Mouse (Mus musculus): ENCODE data around the gene Asprv1. TPM values are rescaled to one million over a fixed set of nuclear protein-coding genes. Genes with fewer than 3 reads are reported as not detected.

Gene Asprv1
- polyA plus RNA-seq, 1 experiment from 2014 or later = 0.64 TPM

- WGBS = 50% methylated on average over 4 of the region's 4 CpGs
- Histone ChIP-seq H3K27ac (ENCODE audit: low read length) (no peak overlapping the region), H3K4me2 (ENCODE audit: low read depth, low read length) (no peak overlapping the region), H3K9ac (ENCODE audit: low read length) (no peak overlapping the region), H3K9me3 (replicated peaks; ENCODE audit: control insufficient read depth, low read length) (no peaks in the 10 kb centered on the region), H3K27me3 (ENCODE audit: control insufficient read depth, insufficient read depth, low read length) (no peaks in the 10 kb centered on the region), H3K4me3 (ENCODE audit: low read length) (no peak overlapping the region), H3K36me3 (ENCODE audit: control insufficient read depth, insufficient read depth) (no peaks in the 10 kb centered on the region), H3K4me1 (ENCODE audit: control insufficient read depth, insufficient read depth, low read length) (peaks cover 6% of the 10 kb centered on the region)
- ATAC-seq (replicated peaks; ENCODE audit: extremely low read depth, insufficient read depth, low FRiP score) = no peak
Observed at GRCm38 (mm10) chr6:86637171-86637835, 9.3 kb downstream of the Asprv1 start.

GRCm38 (mm10) chr6:86637860-86638259 is 9.9 kb downstream of the Asprv1 start:
- no peak for ATAC-seq (replicated peaks; ENCODE audit: extremely low read depth, insufficient read depth, low FRiP score)
- 95% methylated on average over 2 of the region's 2 CpGs for WGBS
- Histone ChIP-seq H3K9ac (ENCODE audit: low read length) (no peak overlapping the region), H3K36me3 (ENCODE audit: control insufficient read depth, insufficient read depth) (no peaks in the 10 kb centered on the region), H3K9me3 (replicated peaks; ENCODE audit: control insufficient read depth, low read length) (no peaks in the 10 kb centered on the region), H3K4me1 (ENCODE audit: control insufficient read depth, insufficient read depth, low read length) (peaks cover 6% of the 10 kb centered on the region), H3K27me3 (ENCODE audit: control insufficient read depth, insufficient read depth, low read length) (no peaks in the 10 kb centered on the region), H3K27ac (ENCODE audit: low read length) (no peak overlapping the region), H3K4me2 (ENCODE audit: low read depth, low read length) (no peak overlapping the region), H3K4me3 (ENCODE audit: low read length) (no peak overlapping the region)

DNA sequence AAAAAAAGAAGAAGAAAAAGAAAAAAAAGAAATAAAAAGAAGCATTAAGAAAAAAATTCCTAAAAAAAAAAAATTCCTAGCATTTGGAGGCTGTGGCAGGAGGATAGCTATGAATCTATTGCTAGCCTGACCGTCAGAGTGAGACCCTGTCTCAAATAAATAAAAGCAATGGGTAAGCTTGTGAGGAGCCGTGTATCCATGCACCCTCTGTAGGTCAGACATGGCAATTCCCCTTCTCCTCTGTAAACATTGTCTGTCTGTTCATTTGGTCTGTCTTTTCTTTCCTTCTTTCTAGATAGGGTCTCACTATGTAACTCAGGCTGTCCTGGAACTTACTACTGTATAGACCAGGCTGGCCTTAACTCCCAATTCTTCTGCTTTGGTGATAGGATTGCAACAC is 10.5 kb downstream of the Asprv1 start:
- Histone ChIP-seq H3K4me1 (ENCODE audit: control insufficient read depth, insufficient read depth, low read length) (peaks cover 6% of the 10 kb centered on the region), H3K9me3 (replicated peaks; ENCODE audit: control insufficient read depth, low read length) (no peaks in the 10 kb centered on the region), H3K4me3 (ENCODE audit: low read length) (no peak overlapping the region), H3K36me3 (ENCODE audit: control insufficient read depth, insufficient read depth) (no peaks in the 10 kb centered on the region), H3K9ac (ENCODE audit: low read length) (no peak overlapping the region), H3K4me2 (ENCODE audit: low read depth, low read length) (no peak overlapping the region), H3K27ac (ENCODE audit: low read length) (no peak overlapping the region), H3K27me3 (ENCODE audit: control insufficient read depth, insufficient read depth, low read length) (no peaks in the 10 kb centered on the region)
- WGBS = 21% methylated on average over 2 of the region's 2 CpGs
- no peak for ATAC-seq (replicated peaks; ENCODE audit: extremely low read depth, insufficient read depth, low FRiP score)

GRCm38 (mm10) chr6:86639180-86640160 is 11.5 kb downstream of the Asprv1 start:
- 72% methylated on average over 18 of the region's 18 CpGs for WGBS
- no peaks in the 10 kb centered on the region for H3K36me3 ChIP-seq (ENCODE audit: control insufficient read depth, insufficient read depth)
- H3K4me3 ChIP-seq (ENCODE audit: low read length) = no peak overlapping the region
- H3K27me3 ChIP-seq (ENCODE audit: control insufficient read depth, insufficient read depth, low read length) = no peaks in the 10 kb centered on the region
- no peak overlapping the region for H3K4me2 ChIP-seq (ENCODE audit: low read depth, low read length)
- H3K27ac ChIP-seq (ENCODE audit: low read length) = no peak overlapping the region
- no peak overlapping the region for H3K9ac ChIP-seq (ENCODE audit: low read length)
- no peaks in the 10 kb centered on the region for H3K9me3 ChIP-seq (replicated peaks; ENCODE audit: control insufficient read depth, low read length)
- ATAC-seq (replicated peaks; ENCODE audit: extremely low read depth, insufficient read depth, low FRiP score) = no peak
- peaks cover 6% of the 10 kb centered on the region for H3K4me1 ChIP-seq (ENCODE audit: control insufficient read depth, insufficient read depth, low read length)

DNA sequence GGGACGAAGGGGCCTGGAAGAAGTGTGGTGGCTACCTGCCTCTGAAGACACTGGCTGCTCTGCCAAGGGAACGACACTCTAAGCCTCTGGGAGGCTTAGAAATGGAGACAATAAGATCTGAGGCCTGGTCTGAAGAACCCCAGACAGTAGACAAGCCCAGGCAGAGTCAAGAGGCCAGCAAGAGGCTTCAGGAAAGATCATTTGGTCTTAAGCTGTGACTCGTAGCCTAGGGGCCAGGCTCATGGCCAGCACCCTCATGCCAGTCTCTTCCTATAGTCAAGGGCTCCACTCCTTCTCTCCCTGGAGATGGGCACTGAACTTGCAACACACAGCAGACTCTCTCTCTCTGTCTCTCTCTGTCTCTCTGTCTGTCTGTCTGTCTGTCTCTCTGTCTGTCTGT is 12.2 kb downstream of the Asprv1 start:
- no peak overlapping the region for H3K9ac ChIP-seq (ENCODE audit: low read length)
- no peak overlapping the region for H3K27ac ChIP-seq (ENCODE audit: low read length)
- H3K36me3 ChIP-seq (ENCODE audit: control insufficient read depth, insufficient read depth) = no peaks in the 10 kb centered on the region
- WGBS = 76% methylated on average over 3 of the region's 3 CpGs
- no peak overlapping the region for H3K4me3 ChIP-seq (ENCODE audit: low read length)
- no peak overlapping the region for H3K4me2 ChIP-seq (ENCODE audit: low read depth, low read length)
- H3K4me1 ChIP-seq (ENCODE audit: control insufficient read depth, insufficient read depth, low read length) = peaks cover 6% of the 10 kb centered on the region
- ATAC-seq (replicated peaks; ENCODE audit: extremely low read depth, insufficient read depth, low FRiP score) = no peak
- no peaks in the 10 kb centered on the region for H3K27me3 ChIP-seq (ENCODE audit: control insufficient read depth, insufficient read depth, low read length)
- H3K9me3 ChIP-seq (replicated peaks; ENCODE audit: control insufficient read depth, low read length) = no peaks in the 10 kb centered on the region

DNA sequence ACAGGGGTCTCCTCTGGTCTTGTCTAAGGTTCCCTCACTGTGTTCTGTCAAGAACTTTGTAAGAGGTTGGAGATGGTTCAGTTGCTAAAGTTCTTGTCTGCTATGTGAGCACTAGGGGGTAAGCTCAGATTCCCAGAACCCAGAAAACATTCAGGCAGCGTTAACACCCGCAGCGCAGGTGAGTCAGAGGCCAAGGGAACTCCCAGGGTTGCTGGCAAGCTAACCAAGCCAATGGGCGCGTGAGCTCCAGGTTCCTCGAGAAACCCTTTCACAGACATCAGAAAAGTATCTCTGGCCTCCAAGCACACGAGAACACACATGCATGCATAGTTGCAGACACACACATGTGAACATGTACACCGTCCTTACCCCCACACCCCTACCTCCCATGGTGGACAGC is 12.8 kb downstream of the Asprv1 start:
- H3K36me3 ChIP-seq (ENCODE audit: control insufficient read depth, insufficient read depth) = no peaks in the 10 kb centered on the region
- no peak overlapping the region for H3K27ac ChIP-seq (ENCODE audit: low read length)
- no peak for ATAC-seq (replicated peaks; ENCODE audit: extremely low read depth, insufficient read depth, low FRiP score)
- 81% methylated on average over 8 of the region's 8 CpGs for WGBS
- peaks cover 6% of the 10 kb centered on the region for H3K4me1 ChIP-seq (ENCODE audit: control insufficient read depth, insufficient read depth, low read length)
- H3K4me3 ChIP-seq (ENCODE audit: low read length) = no peak overlapping the region
- no peaks in the 10 kb centered on the region for H3K9me3 ChIP-seq (replicated peaks; ENCODE audit: control insufficient read depth, low read length)
- no peak overlapping the region for H3K9ac ChIP-seq (ENCODE audit: low read length)
- no peaks in the 10 kb centered on the region for H3K27me3 ChIP-seq (ENCODE audit: control insufficient read depth, insufficient read depth, low read length)
- H3K4me2 ChIP-seq (ENCODE audit: low read depth, low read length) = no peak overlapping the region

DNA sequence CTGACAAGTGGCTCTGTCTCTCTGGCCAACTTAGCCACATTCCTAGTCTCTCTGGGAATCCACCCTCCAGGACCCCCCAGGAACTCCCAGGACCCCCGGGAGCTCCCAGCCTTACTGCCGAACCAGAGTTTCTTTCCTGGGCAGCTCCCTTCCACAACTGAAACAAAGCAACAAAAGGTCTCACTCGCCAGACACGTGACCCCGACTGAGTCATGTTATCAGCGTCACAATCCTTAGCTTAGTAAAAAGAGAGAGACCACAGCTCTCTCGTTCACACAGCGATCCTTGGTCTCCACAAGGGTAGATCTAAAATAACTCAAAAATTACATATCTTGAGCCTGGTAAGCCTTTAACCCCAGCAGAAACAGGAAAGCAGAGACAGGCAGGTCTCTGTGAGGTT is 13.8 kb downstream of the Asprv1 start:
- no peaks in the 10 kb centered on the region for H3K9me3 ChIP-seq (replicated peaks; ENCODE audit: control insufficient read depth, low read length)
- no peaks in the 10 kb centered on the region for H3K36me3 ChIP-seq (ENCODE audit: control insufficient read depth, insufficient read depth)
- no peak overlapping the region for H3K27ac ChIP-seq (ENCODE audit: low read length)
- H3K27me3 ChIP-seq (ENCODE audit: control insufficient read depth, insufficient read depth, low read length) = no peaks in the 10 kb centered on the region
- no peak overlapping the region for H3K9ac ChIP-seq (ENCODE audit: low read length)
- H3K4me2 ChIP-seq (ENCODE audit: low read depth, low read length) = no peak overlapping the region
- WGBS = 54% methylated on average over 8 of the region's 8 CpGs
- peaks cover under 1% of the 10 kb centered on the region for H3K4me1 ChIP-seq (ENCODE audit: control insufficient read depth, insufficient read depth, low read length)
- H3K4me3 ChIP-seq (ENCODE audit: low read length) = no peak overlapping the region
- no peak for ATAC-seq (replicated peaks; ENCODE audit: extremely low read depth, insufficient read depth, low FRiP score)

GRCm38 (mm10) chr6:86644775-86645400 is 16.9 kb downstream of the Asprv1 start:
- WGBS = 66% methylated on average over 3 of the region's 3 CpGs
- ATAC-seq (replicated peaks; ENCODE audit: extremely low read depth, insufficient read depth, low FRiP score) = no peak

DNA sequence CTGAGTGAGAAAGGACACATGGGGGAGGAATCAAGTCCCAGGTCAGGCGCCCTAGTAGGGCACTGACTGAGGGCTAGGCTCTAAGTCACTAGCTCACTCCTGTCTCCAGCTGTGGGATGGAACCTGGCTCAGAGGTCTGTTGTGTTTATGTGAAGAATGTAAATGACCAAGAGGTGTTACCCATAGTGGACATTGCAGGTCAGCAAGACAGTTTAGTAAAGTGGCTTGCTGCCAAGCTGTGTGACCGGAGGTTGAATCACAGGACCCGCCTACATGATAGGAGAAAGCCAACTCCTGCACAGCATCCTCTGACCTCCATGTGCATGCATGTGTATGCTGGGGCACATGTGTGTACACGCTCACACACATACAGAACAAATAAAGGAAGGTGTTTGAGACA is 17.6 kb downstream of the Asprv1 start:
- Histone ChIP-seq H3K4me3 (ENCODE audit: low read length) (no peak overlapping the region), H3K4me2 (ENCODE audit: low read depth, low read length) (no peak overlapping the region), H3K4me1 (ENCODE audit: control insufficient read depth, insufficient read depth, low read length) (no peaks in the 10 kb centered on the region), H3K36me3 (ENCODE audit: control insufficient read depth, insufficient read depth) (peaks cover 16% of the 10 kb centered on the region), H3K9ac (ENCODE audit: low read length) (no peak overlapping the region), H3K27ac (ENCODE audit: low read length) (no peak overlapping the region), H3K27me3 (ENCODE audit: control insufficient read depth, insufficient read depth, low read length) (no peaks in the 10 kb centered on the region), H3K9me3 (replicated peaks; ENCODE audit: control insufficient read depth, low read length) (no peaks in the 10 kb centered on the region)
- 58% methylated on average over 4 of the region's 4 CpGs for WGBS
- no peak for ATAC-seq (replicated peaks; ENCODE audit: extremely low read depth, insufficient read depth, low FRiP score)

More at GRCm38 (mm10) chr6:86644775-86645400, 16.9 kb downstream of the Asprv1 start:
- no peaks in the 10 kb centered on the region for H3K4me1 ChIP-seq (ENCODE audit: control insufficient read depth, insufficient read depth, low read length)
- no peak overlapping the region for H3K27ac ChIP-seq (ENCODE audit: low read length)
- H3K9ac ChIP-seq (ENCODE audit: low read length) = no peak overlapping the region
- H3K27me3 ChIP-seq (ENCODE audit: control insufficient read depth, insufficient read depth, low read length) = no peaks in the 10 kb centered on the region
- H3K36me3 ChIP-seq (ENCODE audit: control insufficient read depth, insufficient read depth) = peaks cover 12% of the 10 kb centered on the region; the same call in 1 of the 2 replicates
- H3K9me3 ChIP-seq (replicated peaks; ENCODE audit: control insufficient read depth, low read length) = no peaks in the 10 kb centered on the region
- H3K4me2 ChIP-seq (ENCODE audit: low read depth, low read length) = no peak overlapping the region
- H3K4me3 ChIP-seq (ENCODE audit: low read length) = no peak overlapping the region

All from heart, embryonic 16.5 days (tissue).